Mouse (Mus musculus): ENCODE results near the gene Ctnnb1. TPM values are rescaled to one million over a fixed set of nuclear protein-coding genes. Genes with fewer than 3 reads are reported as not detected.

The Ctnnb1 gene
- polyA plus RNA-seq, 1 experiment = 115 TPM

- Histone ChIP-seq H3K36me3 (ENCODE audit: control insufficient read depth, insufficient read depth, low read length) (peaks cover 38% of the 10 kb centered on the region), H3K4me1 (replicated peaks; ENCODE audit: control insufficient read depth, insufficient read depth, low read length) (peaks cover 22% of the 10 kb centered on the region), H3K27me3 (ENCODE audit: control insufficient read depth, insufficient read depth, low read length) (no peaks in the 10 kb centered on the region), H3K27ac (ENCODE audit: control insufficient read depth, insufficient read depth, low read length) (no peak overlapping the region), H3K4me3 (ENCODE audit: control insufficient read depth, insufficient read depth, low read length) (no peak overlapping the region)
- TF ChIP-seq CTCF (IDR thresholded peaks at IDR 0.05; ENCODE audit: borderline replicate concordance, control insufficient read depth, extremely low read depth, insufficient read depth, low read length, poor library complexity) = no peak
- TF ChIP-seq POLR2A (IDR thresholded peaks at IDR 0.05; ENCODE audit: control insufficient read depth, extremely low read depth, insufficient read depth, low read length, poor library complexity) = no peak
- no peak for DNase-seq
- 99% methylated on average over 4 of the region's 4 CpGs for WGBS
These were observed 34.1 kb downstream of the Ctnnb1 start for GRCm38 (mm10) chr9:120963104-120963503.

DNA sequence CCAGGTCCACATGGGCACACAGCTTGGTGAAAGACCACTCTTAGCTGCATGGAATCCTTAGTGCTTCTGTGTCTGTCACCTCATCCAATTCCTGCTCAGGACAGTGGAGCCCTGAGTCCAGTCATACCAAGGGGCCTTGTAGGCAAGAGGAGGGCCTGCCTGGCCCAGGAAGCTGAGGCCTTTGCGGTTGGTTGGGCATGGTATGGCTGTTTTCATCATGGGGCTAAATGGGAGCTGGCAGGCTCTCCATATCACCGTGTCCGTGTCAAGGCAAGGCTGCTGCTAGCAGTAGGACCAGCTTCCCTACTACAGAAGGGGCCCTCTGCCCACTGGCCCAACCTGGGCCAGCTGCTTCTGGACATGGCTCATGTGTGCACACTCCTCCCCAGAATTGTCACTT, 34.7 kb downstream of the Ctnnb1 start:
- no peak overlapping the region for H3K27ac ChIP-seq (ENCODE audit: control insufficient read depth, insufficient read depth, low read length)
- no peak for TF ChIP-seq POLR2A (IDR thresholded peaks at IDR 0.05; ENCODE audit: control insufficient read depth, extremely low read depth, insufficient read depth, low read length, poor library complexity)
- peaks cover 32% of the 10 kb centered on the region for H3K36me3 ChIP-seq (ENCODE audit: control insufficient read depth, insufficient read depth, low read length)
- DNase-seq = no peak
- H3K27me3 ChIP-seq (ENCODE audit: control insufficient read depth, insufficient read depth, low read length) = no peaks in the 10 kb centered on the region
- no peak overlapping the region for H3K4me3 ChIP-seq (ENCODE audit: control insufficient read depth, insufficient read depth, low read length)
- H3K4me1 ChIP-seq (replicated peaks; ENCODE audit: control insufficient read depth, insufficient read depth, low read length) = peaks cover 22% of the 10 kb centered on the region
- WGBS = 95% methylated on average over 3 of the region's 3 CpGs

- no peak for DNase-seq
- Histone ChIP-seq H3K36me3 (ENCODE audit: control insufficient read depth, insufficient read depth, low read length) (peaks cover 27% of the 10 kb centered on the region), H3K27me3 (ENCODE audit: control insufficient read depth, insufficient read depth, low read length) (no peaks in the 10 kb centered on the region), H3K27ac (ENCODE audit: control insufficient read depth, insufficient read depth, low read length) (no peak overlapping the region), H3K4me3 (ENCODE audit: control insufficient read depth, insufficient read depth, low read length) (no peak overlapping the region), H3K4me1 (replicated peaks; ENCODE audit: control insufficient read depth, insufficient read depth, low read length) (peaks cover 22% of the 10 kb centered on the region)
- WGBS = 94% methylated on average over 5 of the region's 5 CpGs
- no peak for TF ChIP-seq CTCF (IDR thresholded peaks at IDR 0.05; ENCODE audit: borderline replicate concordance, control insufficient read depth, extremely low read depth, insufficient read depth, low read length, poor library complexity)
- TF ChIP-seq POLR2A (IDR thresholded peaks at IDR 0.05; ENCODE audit: control insufficient read depth, extremely low read depth, insufficient read depth, low read length, poor library complexity) = no peak
These were observed 35.2 kb downstream of the Ctnnb1 start for GRCm38 (mm10) chr9:120964224-120964623.

DNA sequence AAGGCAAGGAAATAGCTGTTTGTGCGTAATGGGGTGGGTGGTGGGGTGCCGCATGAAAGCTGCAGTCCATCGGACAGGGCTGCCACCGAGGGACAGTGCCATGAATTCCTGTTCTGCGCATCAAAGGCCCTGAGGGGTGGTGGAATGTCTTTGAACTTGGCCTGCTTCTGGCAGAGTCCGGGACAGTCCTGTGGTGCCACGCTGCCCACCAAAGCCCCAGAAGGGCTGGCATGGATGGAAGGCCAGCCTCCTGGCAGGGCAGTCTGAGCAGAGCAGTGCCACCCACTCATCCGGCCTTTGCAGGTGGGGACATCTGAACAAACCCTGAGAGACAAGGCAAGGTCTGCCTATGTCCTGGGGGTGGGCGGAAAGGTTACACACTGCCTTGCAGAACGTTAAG, 36.0 kb downstream of the Ctnnb1 start:
- TF ChIP-seq POLR2A (IDR thresholded peaks at IDR 0.05; ENCODE audit: control insufficient read depth, extremely low read depth, insufficient read depth, low read length, poor library complexity) = no peak
- no peak for TF ChIP-seq CTCF (IDR thresholded peaks at IDR 0.05; ENCODE audit: borderline replicate concordance, control insufficient read depth, extremely low read depth, insufficient read depth, low read length, poor library complexity)
- no peak for DNase-seq
- Histone ChIP-seq H3K27me3 (ENCODE audit: control insufficient read depth, insufficient read depth, low read length) (no peaks in the 10 kb centered on the region), H3K27ac (ENCODE audit: control insufficient read depth, insufficient read depth, low read length) (no peak overlapping the region), H3K36me3 (ENCODE audit: control insufficient read depth, insufficient read depth, low read length) (peaks cover 20% of the 10 kb centered on the region), H3K4me1 (replicated peaks; ENCODE audit: control insufficient read depth, insufficient read depth, low read length) (peaks cover 22% of the 10 kb centered on the region), H3K4me3 (ENCODE audit: control insufficient read depth, insufficient read depth, low read length) (no peak overlapping the region)
- WGBS = 95% methylated on average over 10 of the region's 10 CpGs

- no peaks in the 10 kb centered on the region for H3K4me1 ChIP-seq (replicated peaks; ENCODE audit: control insufficient read depth, insufficient read depth, low read length)
- no peak overlapping the region for H3K27ac ChIP-seq (ENCODE audit: control insufficient read depth, insufficient read depth, low read length)
- no peak for TF ChIP-seq POLR2A (IDR thresholded peaks at IDR 0.05; ENCODE audit: control insufficient read depth, extremely low read depth, insufficient read depth, low read length, poor library complexity)
- no peak for TF ChIP-seq CTCF (IDR thresholded peaks at IDR 0.05; ENCODE audit: borderline replicate concordance, control insufficient read depth, extremely low read depth, insufficient read depth, low read length, poor library complexity)
- H3K27me3 ChIP-seq (ENCODE audit: control insufficient read depth, insufficient read depth, low read length) = no peaks in the 10 kb centered on the region
- H3K4me3 ChIP-seq (ENCODE audit: control insufficient read depth, insufficient read depth, low read length) = no peak overlapping the region
- H3K36me3 ChIP-seq (ENCODE audit: control insufficient read depth, insufficient read depth, low read length) = no peaks in the 10 kb centered on the region
- DNase-seq = no peak
- 84% methylated on average over 6 of the region's 6 CpGs for WGBS
These were observed 44.1 kb downstream of the Ctnnb1 start for GRCm38 (mm10) chr9:120973026-120973515.

DNA sequence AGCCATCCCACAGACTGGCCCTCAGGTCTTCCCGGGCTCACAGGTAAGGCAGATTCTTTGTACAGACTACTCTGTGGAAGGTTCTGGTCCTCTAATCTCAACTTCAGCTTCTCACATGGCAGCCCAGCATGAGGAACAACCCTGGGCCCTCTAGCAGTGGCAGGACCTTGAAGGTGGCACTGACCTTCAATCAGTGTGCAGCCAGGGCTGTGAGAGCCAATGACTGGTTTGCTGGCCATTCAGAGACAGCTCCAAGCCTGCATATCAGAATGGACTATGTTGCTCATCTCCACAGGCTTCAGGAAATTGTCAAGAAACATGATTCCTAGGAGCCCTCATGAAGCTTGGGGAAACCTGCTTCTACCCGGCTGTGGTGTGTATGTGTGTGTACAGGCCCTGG, 45.2 kb downstream of the Ctnnb1 start:
- WGBS = 96% methylated on average over 2 of the region's 2 CpGs
- no peaks in the 10 kb centered on the region for H3K36me3 ChIP-seq (ENCODE audit: control insufficient read depth, insufficient read depth, low read length)
- no peaks in the 10 kb centered on the region for H3K4me1 ChIP-seq (replicated peaks; ENCODE audit: control insufficient read depth, insufficient read depth, low read length)
- no peak for TF ChIP-seq POLR2A (IDR thresholded peaks at IDR 0.05; ENCODE audit: control insufficient read depth, extremely low read depth, insufficient read depth, low read length, poor library complexity)
- no peak for TF ChIP-seq CTCF (IDR thresholded peaks at IDR 0.05; ENCODE audit: borderline replicate concordance, control insufficient read depth, extremely low read depth, insufficient read depth, low read length, poor library complexity)
- no peaks in the 10 kb centered on the region for H3K27me3 ChIP-seq (ENCODE audit: control insufficient read depth, insufficient read depth, low read length)
- no peak overlapping the region for H3K27ac ChIP-seq (ENCODE audit: control insufficient read depth, insufficient read depth, low read length)
- DNase-seq = no peak
- no peak overlapping the region for H3K4me3 ChIP-seq (ENCODE audit: control insufficient read depth, insufficient read depth, low read length)

GRCm38 (mm10) chr9:120976158-120976557, 47.1 kb downstream of the Ctnnb1 start:
- 90% methylated on average over 5 of the region's 5 CpGs for WGBS
- no peak for DNase-seq
- no peak for TF ChIP-seq CTCF (IDR thresholded peaks at IDR 0.05; ENCODE audit: borderline replicate concordance, control insufficient read depth, extremely low read depth, insufficient read depth, low read length, poor library complexity)
- no peak for TF ChIP-seq POLR2A (IDR thresholded peaks at IDR 0.05; ENCODE audit: control insufficient read depth, extremely low read depth, insufficient read depth, low read length, poor library complexity)
- no peaks in the 10 kb centered on the region for H3K27me3 ChIP-seq (ENCODE audit: control insufficient read depth, insufficient read depth, low read length)
- H3K36me3 ChIP-seq (ENCODE audit: control insufficient read depth, insufficient read depth, low read length) = no peaks in the 10 kb centered on the region
- H3K27ac ChIP-seq (ENCODE audit: control insufficient read depth, insufficient read depth, low read length) = no peak overlapping the region
- H3K4me3 ChIP-seq (ENCODE audit: control insufficient read depth, insufficient read depth, low read length) = no peak overlapping the region
- H3K4me1 ChIP-seq (replicated peaks; ENCODE audit: control insufficient read depth, insufficient read depth, low read length) = no peaks in the 10 kb centered on the region

Measured in thymus, adult 2 months (tissue).